Mouse (Mus musculus) splenic B cell, adult 2 months (primary cell): ENCODE results near the gene Scrn3.

Source experiments
- DNase-seq: peaks from one replicate; pipeline ENCODE4 v3.0.0-alpha.2; 2011; ENCODE audit warnings: low read depth, low spot score
- H3K27me3 ChIP-seq: 2 replicates; pipeline ENCODE4 v1.6.1; 2012; ENCODE audit warnings: mild to moderate bottlenecking, low read length, moderate library complexity, mixed read lengths; ENCODE audit not compliant: control insufficient read depth, poor library complexity, insufficient read depth, severe bottlenecking
- H3K36me3 ChIP-seq: 2 replicates; pipeline ENCODE4 v1.6.1; 2012; ENCODE audit warnings: mild to moderate bottlenecking, low read length, moderate library complexity, mixed read lengths; ENCODE audit not compliant: control insufficient read depth, poor library complexity, insufficient read depth, severe bottlenecking

Scrn3 gene

DNA sequence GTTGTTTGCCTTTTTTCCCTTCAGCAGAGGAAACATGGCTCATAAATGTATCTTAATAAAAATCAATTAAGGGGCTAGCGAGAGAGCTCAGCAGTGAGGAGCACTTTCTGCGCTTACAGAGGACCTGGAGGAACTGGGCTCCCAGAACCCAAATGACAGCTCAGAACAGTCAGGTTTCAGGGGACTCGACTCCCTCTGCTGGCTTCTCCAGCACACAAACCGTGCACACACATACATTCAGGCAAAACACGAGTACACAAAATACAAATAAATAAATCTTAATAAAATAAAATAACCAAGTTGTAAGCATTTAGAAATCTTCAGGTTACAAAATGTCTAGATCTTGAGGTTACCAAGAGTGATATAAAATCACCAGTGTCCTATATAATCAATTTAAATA is 51.0 kb downstream of the Scrn3 start:
- H3K36me3 ChIP-seq, result peaks cover 11% of the 10 kb centered on the region
- H3K27me3 ChIP-seq, result no peaks in the 10 kb centered on the region
- DNase-seq, result no peak

DNA sequence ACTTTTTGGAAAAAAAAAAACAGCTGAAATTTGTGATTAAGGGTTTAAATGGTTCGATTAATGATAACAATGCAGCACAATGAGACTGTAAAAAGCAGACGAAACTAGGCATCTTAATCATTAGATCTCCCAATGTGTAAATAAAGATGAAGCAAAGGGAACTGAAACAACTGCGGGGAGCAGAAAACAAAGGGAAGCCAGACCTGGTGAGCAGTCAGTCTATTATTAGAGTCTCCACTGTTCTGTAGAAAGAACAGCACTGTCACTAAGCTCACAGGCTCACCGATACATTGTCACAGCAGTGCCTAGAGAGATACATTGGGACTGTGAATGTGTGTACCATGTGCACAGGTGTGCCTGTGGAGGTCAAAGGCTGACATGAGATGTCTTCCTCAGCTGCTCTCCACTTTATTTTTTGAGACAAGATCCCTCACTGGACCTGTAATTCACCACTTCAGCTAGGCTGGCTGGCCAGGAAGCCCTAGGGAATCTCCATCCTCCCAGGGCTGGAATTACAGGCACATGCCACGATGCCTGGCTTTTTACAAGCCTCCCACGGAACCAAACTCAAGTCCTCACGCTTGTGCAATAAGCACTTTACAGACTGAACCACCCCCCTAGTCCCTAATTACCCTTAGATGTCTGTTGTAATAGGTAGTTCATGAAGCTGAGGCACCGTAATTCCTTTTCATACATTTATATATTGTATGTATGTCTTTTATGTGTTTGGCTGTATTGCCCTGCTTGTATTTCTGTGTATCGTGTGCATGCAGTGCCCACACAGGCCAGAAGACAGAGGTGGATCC is 59.3 kb downstream of the Scrn3 start:
- H3K27me3 ChIP-seq, result no peaks in the 10 kb centered on the region
- peaks cover 7% of the 10 kb centered on the region; the same call in 1 of the 2 replicates for H3K36me3 ChIP-seq
- DNase-seq, result peak; percentile 58

DNA sequence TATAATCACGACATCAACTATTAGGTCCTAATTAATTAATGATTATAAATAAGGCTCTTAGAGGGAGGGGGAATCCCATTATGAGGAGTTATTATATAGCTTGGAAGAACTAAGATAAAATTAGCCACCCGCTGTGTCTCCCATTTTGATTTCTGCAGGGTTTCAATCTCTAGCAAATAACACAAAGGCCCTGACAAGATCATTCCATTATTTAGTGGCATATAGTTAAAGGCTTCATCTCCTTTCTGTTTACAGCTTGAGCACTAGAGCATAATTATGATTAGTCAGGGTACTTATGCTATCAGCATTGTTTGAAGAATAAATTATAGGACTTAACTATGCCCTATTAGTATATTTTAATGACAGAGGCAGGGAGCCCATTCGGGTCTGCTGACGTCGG is 65.9 kb downstream of the Scrn3 start:
- H3K27me3 ChIP-seq, result no peaks in the 10 kb centered on the region
- DNase-seq, result no peak
- H3K36me3 ChIP-seq, result peaks cover 5% of the 10 kb centered on the region; the same call in 1 of the 2 replicates

DNA sequence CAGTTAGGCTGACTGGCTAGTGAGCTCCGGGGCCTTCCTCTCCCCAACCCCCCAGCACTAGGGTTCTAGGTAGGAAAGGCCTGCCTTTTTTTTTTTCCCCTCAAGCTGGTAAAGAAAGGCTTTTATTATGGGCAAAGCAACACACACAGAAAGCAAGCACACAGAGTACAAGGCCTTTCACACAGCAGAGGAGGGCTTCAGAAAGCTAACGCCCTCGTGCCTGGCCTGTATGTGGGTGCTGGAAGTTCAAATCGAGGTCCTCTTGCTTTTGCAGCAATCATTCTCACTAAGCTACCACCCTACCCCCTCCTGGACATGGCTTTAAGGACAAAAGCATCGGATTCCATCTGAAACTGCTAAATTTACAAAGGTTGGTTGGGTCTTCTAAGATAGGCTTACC is 67.3 kb downstream of the Scrn3 start:
- no peaks in the 10 kb centered on the region for H3K27me3 ChIP-seq
- DNase-seq, result no peak
- H3K36me3 ChIP-seq, result peaks cover 5% of the 10 kb centered on the region; the same call in 1 of the 2 replicates

DNA sequence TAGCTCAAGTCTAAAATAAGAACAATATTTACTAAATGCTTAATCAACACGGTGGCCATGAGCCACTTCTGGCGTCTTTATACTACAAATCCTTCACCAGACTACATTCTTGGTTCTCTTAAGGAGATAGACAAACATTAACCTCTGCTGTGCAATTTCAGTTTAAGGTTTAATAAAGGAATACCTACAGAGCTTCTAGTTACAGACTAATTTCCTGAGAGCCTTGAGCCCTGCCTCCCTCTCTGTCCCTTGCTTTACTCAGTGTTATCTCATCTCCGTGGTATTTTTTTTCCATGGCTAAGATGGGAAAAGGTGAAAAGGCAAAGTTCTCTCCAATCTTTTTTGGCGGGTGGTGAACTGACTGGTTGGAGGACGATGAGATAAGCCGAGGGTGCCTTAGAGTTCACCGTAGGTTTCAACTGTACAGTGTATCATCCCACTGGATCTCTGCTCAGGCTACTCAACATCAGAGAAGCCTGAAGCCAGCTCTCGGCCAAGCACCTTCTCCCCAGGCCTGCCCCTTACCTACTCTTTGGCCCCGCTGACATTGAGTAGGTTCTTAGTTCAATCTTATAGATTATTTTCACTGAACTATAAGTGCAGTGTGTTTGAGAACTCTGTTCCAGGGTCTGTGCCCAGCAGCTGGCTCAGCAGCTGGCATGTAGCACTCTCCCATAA is 68.0 kb downstream of the Scrn3 start:
- Histone ChIP-seq H3K27me3 (no peaks in the 10 kb centered on the region), H3K36me3 (peaks cover 5% of the 10 kb centered on the region; the same call in 1 of the 2 replicates)
- no peak for DNase-seq

DNA sequence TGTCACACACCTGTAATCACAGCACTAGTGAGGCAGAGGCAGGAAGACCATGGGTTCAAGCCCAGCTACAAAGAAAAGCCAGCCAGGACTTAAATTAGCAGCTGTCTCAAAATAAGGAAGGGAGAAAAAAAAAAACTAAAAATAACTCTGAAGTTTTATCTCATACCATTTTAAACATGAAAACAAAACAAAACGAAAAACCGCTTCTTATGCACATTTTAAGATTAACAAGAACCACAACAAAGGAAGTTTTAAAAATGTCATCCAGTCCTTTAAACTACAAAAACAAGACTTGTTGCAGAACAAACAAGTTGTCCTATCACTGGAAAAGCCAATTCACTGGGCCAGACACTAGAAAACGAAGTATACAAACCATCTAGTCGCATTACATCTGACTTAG is 72.8 kb downstream of the Scrn3 start:
- no peaks in the 10 kb centered on the region for H3K27me3 ChIP-seq
- DNase-seq, result peak; percentile 29
- H3K36me3 ChIP-seq, result peaks cover 5% of the 10 kb centered on the region; the same call in 1 of the 2 replicates

DNA sequence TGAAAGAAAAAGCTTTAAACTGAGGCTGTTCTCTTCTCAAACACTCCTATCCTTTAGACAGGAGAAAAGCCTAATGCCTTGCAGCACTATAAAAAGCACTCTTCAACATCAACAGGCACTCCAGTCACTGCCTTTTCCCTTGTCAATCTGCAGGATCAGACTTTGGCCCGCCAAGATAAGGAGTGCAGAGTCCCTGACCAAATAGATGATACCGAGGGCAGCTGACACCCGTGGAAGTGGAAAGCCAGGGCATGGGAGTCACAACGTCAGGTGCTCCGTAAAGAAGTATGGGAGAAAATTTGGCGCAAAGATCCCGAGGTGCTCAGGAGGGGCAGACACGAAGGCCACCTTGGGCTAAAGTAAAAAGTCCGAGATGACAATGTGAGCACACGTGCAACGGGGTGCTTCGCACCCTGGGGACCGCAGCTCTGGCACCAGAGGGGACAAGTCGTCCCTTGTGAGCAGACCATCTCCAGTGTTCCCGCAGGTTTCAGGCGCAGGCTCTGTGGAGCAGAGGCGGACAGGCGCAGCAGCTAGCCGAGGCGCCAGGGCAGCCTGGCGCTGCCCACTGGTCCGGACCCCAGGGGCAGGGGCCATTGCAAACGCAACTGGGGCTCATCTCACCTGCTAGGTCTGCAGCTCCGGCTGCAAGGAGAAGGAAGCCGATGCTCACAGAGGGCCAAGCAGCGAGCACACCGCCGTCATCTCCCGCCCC is 73.4 kb downstream of the Scrn3 start:
- Histone ChIP-seq H3K27me3 (no peaks in the 10 kb centered on the region), H3K36me3 (peaks cover 3% of the 10 kb centered on the region; the same call in 1 of the 2 replicates)
- no peak for DNase-seq

DNA sequence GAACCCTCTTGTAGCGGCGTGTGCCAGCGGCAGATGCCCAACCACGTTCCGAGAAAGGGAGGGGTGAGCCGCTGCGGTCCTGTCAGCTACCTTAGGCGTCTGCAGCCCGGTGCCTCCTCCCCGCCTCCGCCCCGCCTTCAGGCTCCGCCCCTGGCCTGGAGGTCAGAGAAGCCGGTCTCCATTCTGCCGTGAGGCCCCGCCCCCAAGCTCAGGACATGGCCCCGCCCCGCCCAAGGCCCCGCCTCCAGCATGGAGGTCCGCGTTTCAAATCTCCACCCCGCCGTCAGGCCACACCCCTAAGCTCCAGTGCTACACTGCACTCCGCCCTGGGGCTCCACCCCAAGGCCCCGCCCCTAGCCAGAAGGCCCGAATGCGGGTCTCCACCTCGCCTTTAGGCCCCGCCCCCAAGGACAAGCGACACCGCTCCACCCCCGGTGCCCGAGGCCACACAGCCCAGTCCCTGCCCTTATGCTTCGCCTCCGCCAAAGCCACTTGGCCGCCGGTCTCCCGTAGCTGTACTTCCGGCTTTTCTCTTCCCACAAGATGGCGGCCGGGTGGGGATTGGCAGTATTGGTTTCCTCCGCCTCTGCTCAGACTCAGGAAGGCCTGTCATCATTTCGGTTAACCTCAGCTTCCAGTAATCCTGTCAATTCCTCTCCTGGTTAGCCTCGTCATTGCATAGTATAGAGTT is 74.1 kb downstream of the Scrn3 start, which contains the start of gene Gpr155:
TSS of gene Gpr155 (minus strand) at position 217 of the 691 bp plus-strand sequence.
- Histone ChIP-seq H3K36me3 (peaks cover 3% of the 10 kb centered on the region; the same call in 1 of the 2 replicates), H3K27me3 (no peaks in the 10 kb centered on the region)
- DNase-seq, result peak; percentile 99
